Mouse (Mus musculus) embryonic facial prominence, embryonic 12.5 days (tissue): ENCODE measurements around the gene 9030612E09Rik. TPM values are rescaled to one million over a fixed set of nuclear protein-coding genes. Genes with fewer than 3 reads are reported as not detected.

Experiments
- ATAC-seq: fragments of 200-750 bp; cut with Nextera tagmentation; 2 replicates; pipeline ENCODE4 v1.8.0; 2017; ENCODE audit not compliant: insufficient number of reproducible peaks, insufficient read depth, low FRiP score, low TSS enrichment
- H3K27ac ChIP-seq: fragments of 300-500 bp; sonication (generic); 2 replicates; pipeline ENCODE4 v1.5.1; 2016; ENCODE audit warnings: mild to moderate bottlenecking
- H3K27me3 ChIP-seq: fragments of 300-500 bp; sonication (generic); 2 replicates; pipeline ENCODE4 v1.6.1; 2016; ENCODE audit warnings: mild to moderate bottlenecking, moderate library complexity
- H3K36me3 ChIP-seq: fragments of 300-500 bp; sonication (generic); 2 replicates; pipeline ENCODE4 v1.6.1; 2016; ENCODE audit warnings: mild to moderate bottlenecking
- H3K4me1 ChIP-seq: fragments of 300-500 bp; sonication (generic); 2 replicates; pipeline ENCODE4 v1.6.1; 2016
- H3K4me2 ChIP-seq: fragments of 300-500 bp; sonication (generic); replicated peaks from 2 replicates; pipeline ENCODE4 v1.6.1; 2016; ENCODE audit warnings: mild to moderate bottlenecking, moderate library complexity
- H3K4me3 ChIP-seq: fragments of 300-500 bp; sonication (generic); 2 replicates; pipeline ENCODE4 v1.5.1; 2016; ENCODE audit warnings: mild to moderate bottlenecking
- H3K9ac ChIP-seq: fragments of 300-500 bp; sonication (generic); 2 replicates; pipeline ENCODE4 v1.6.1; 2016; ENCODE audit warnings: mild to moderate bottlenecking, moderate library complexity
- H3K9me3 ChIP-seq: fragments of 300-500 bp; sonication (generic); 2 replicates; pipeline ENCODE4 v1.6.1; 2016; ENCODE audit warnings: mild to moderate bottlenecking, moderate library complexity
- WGBS: fragments of 180-500 bp; shearing (Covaris S2); methylation state at CpG from one replicate; pipeline ENCODE4 v1.1.7; 2016; 5-methylcytosine and 5-hydroxymethylcytosine counted together
- polyA plus RNA-seq: library from polyadenylated mRNA; unstranded; fragments of >200 nt; fragmentation: Nextera tagmentation; extraction: Ambion mirVana; gene quantifications from 2 replicates; pipeline ENCODE4 v1.2.1, GENCODE M21; 2016

The 9030612E09Rik gene
- 1.8 and 2.1 TPM in 2 replicates for polyA plus RNA-seq

DNA sequence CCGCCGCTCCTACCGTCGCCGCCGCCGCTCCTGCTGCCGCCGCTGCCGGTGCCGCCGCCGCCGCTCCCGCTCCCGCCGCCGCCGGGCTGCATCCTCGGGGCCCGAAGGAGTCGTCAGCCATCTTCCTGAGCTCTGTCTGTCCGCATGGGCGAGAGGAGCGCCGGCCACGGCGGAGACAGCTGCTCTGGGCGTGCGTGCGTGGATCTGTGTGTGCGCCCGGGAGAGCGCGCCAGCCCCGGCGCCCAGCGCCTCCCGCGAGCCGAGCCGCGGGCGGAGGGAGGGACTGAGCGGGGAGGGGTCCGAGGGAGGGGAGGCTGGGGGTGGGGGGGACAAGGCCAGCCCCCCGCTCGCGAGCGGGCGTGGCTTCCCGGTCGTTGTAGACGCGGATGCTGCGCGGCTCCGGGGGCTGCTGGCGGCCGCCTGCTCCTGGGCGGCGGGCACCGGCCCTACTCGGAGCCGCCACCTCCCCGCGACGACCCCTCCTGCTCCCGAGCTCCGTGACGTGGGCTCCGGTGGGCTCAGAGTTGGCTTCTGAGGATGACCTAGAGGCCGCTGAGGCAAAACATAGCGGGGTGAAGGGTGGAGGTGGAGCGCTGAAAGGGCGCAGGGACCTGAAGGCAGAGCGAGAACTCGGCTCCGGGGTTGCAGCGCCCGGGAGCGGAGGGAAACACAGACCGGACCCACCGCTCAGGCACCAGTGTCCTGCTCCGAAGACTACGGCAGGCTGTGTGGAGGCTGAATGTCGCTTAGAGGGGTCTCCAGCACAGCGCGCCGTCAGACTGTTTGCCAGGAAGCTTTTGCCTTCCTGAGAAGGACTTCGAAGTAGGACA lies at the start of gene 9030612E09Rik, which contains the start of gene Sobp:
TSS of gene 9030612E09Rik (plus strand) at position 379 of the 830 bp plus-strand sequence.
TSS of gene Sobp (minus strand) at position 205 of the 830 bp plus-strand sequence.
- peak within 1 kb of the TSS; percentile 73 for H3K4me3 ChIP-seq
- ATAC-seq: peak; percentile 73
- peak within 1 kb of the TSS; percentile 84 for H3K4me2 ChIP-seq
- no peaks in the 10 kb centered on the region for H3K9me3 ChIP-seq
- H3K4me1 ChIP-seq: peaks cover 13% of the 10 kb centered on the region
- no peaks in the 10 kb centered on the region for H3K36me3 ChIP-seq
- H3K27ac ChIP-seq: peak within 1 kb of the TSS; percentile 85
- peak within 1 kb of the TSS; percentile 88 for H3K9ac ChIP-seq
- H3K27me3 ChIP-seq: peaks cover 2% of the 10 kb centered on the region; the same call in 1 of the 2 replicates
- under 1% methylated on average over 83 of the region's 91 CpGs for WGBS

DNA sequence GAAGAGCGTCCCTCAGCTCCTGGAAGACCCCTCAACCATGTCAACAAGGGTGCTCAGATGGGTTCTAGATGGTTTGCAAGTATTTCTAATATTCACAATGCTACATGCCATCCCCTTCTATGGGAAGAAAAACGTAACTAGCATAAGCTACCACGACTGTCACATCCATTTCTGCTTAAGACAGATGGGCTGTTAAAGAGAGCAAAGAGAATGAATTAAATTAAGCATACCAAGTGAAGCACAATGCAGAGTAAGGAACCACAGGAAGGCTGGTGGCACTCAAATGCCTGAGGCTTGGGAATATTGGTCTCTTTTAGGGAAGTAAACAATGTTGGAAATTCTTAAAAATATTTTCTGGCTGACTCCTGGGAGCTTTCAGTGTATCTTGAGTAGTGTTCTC lies 45.8 kb upstream of the 9030612E09Rik start:
- no peaks in the 10 kb centered on the region for H3K27me3 ChIP-seq
- no peak for ATAC-seq
- H3K4me3 ChIP-seq: no peak overlapping the region
- no peak overlapping the region for H3K27ac ChIP-seq
- no peak overlapping the region for H3K9ac ChIP-seq
- no peaks in the 10 kb centered on the region for H3K9me3 ChIP-seq
- H3K4me1 ChIP-seq: peaks cover 24% of the 10 kb centered on the region
- WGBS: 75% methylated on average over 3 of the region's 3 CpGs
- H3K4me2 ChIP-seq: no peak overlapping the region
- H3K36me3 ChIP-seq: no peaks in the 10 kb centered on the region

DNA sequence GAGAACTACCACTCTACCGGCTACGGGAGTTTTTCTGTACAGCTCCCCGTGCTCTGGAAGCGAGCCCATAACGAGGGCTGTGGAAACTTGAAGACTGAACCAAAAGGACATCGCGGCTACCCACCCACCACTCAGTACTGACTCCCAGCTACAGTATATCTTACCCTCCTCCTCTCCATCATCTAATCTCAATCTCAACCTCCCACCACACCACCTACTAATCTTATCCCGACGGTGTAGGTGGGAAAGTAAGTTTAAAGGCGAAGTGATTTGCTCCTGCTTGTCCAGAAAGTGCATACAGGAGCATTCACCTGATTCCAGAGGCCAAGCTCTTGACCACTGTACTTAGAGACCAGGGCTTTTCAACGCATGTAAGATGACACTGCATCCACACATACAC lies 40.5 kb upstream of the 9030612E09Rik start:
- ATAC-seq: no peak
- H3K27me3 ChIP-seq: no peaks in the 10 kb centered on the region
- H3K9ac ChIP-seq: no peak overlapping the region
- H3K4me1 ChIP-seq: no peaks in the 10 kb centered on the region
- no peaks in the 10 kb centered on the region for H3K9me3 ChIP-seq
- 0 out of 2 replicates have a peak, but pooled peaks cover 6% of the 10 kb centered on the region for H3K36me3 ChIP-seq
- H3K4me3 ChIP-seq: no peak overlapping the region
- WGBS: 85% methylated on average over 11 of the region's 11 CpGs
- H3K4me2 ChIP-seq: no peak overlapping the region
- H3K27ac ChIP-seq: no peak overlapping the region

DNA sequence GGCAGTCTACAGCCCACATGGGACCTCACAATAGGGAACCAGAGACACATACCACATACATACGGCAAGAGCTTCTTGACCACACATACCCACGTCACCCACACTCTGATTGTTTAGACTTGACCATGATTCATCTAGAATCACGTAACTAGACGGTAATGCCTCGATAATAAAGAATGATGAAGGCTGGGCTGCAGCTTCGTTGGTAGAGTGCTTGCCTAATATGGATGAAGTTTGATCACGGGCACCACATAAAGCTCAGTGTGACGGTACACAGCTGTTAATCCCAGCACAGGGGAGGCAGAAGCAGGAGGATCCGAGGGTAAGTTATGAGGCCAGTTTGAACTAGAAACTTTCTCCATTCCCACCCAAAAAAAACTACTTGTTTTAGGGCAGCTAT lies 31.3 kb upstream of the 9030612E09Rik start:
- Histone ChIP-seq H3K9me3 (no peaks in the 10 kb centered on the region), H3K9ac (no peak overlapping the region), H3K4me2 (no peak overlapping the region), H3K4me3 (no peak overlapping the region), H3K27me3 (no peaks in the 10 kb centered on the region), H3K36me3 (no peaks in the 10 kb centered on the region; the same call in 1 of the 2 replicates), H3K4me1 (no peaks in the 10 kb centered on the region), H3K27ac (no peak overlapping the region)
- 90% methylated on average over 9 of the region's 9 CpGs for WGBS
- no peak for ATAC-seq

DNA sequence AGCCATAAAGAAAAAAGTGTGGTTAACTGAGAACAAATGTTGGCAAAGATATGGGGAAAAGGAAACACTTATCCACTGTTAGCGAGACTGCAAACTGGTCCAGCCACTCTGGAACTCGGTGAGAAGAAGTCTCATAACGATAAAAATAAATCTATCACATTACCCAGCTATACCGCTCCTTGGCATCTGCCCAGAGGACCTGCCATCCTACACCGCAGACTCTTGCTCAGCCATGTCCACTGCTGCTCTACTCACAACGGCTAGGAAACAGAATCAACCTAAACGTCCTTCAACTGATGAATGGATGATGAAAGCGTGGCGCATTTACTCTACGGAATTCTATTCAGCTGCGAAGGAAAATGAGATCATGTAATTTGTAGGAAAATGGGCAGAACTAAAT lies 26.0 kb upstream of the 9030612E09Rik start:
- H3K9me3 ChIP-seq: no peaks in the 10 kb centered on the region
- H3K4me2 ChIP-seq: no peak overlapping the region
- H3K27me3 ChIP-seq: no peaks in the 10 kb centered on the region
- no peak overlapping the region for H3K4me3 ChIP-seq
- H3K4me1 ChIP-seq: peaks cover 8% of the 10 kb centered on the region; the same call in 1 of the 2 replicates
- H3K9ac ChIP-seq: no peak overlapping the region
- no peak overlapping the region for H3K27ac ChIP-seq
- no peak for ATAC-seq
- no peaks in the 10 kb centered on the region for H3K36me3 ChIP-seq
- 68% methylated on average over 11 of the region's 11 CpGs for WGBS

DNA sequence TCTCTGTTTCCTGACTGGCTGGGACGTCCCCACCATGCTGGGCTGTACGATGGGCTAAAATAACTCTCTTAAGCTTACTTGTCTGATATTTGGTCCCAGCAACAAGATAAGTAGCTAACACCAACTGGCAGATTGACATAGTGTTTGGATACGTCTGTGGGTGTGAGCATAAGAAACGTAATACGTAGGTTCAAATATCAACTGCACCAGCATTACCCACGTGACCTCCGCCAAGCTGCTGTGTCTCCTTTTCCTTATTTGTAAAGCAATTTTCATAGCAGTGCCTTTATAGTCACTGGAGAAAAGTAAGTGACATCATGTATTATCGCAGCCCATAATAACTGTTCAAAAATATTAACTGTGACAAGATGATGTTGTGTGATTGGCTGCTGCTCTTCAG lies 21.9 kb upstream of the 9030612E09Rik start:
- ATAC-seq: no peak
- WGBS: 59% methylated on average over 8 of the region's 8 CpGs
- peaks cover 7% of the 10 kb centered on the region for H3K36me3 ChIP-seq

DNA sequence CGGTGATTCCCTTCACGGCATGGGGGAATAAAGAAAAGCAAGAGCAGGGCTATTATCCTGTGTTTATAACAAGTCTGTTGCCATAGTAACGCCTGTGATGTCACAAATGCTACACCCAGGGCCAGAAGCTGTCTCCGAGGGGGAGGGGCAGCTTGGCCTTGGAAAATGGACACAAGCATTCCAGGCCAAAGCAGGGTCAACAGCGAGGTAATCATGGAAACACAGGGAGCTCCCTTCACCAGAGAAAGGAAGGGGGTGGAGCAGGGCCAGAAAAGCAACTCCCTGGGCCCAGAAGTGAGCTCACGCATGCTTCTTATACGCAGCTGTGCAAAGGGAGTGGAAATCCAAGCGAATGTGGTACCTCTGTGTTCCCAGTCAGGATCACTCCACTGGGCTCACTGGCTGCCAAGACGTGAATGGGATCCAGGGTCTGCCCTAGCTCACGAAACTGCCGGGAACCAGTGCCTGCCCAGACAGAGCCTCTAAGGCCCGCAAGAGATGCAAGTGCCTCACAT lies 19.4 kb upstream of the 9030612E09Rik start:
- Histone ChIP-seq H3K36me3 (peaks cover 9% of the 10 kb centered on the region), H3K9me3 (no peaks in the 10 kb centered on the region), H3K4me1 (peaks cover 31% of the 10 kb centered on the region), H3K27ac (peak overlapping the region; percentile 63; the same call in 1 of the 2 replicates), H3K4me3 (no peak overlapping the region), H3K4me2 (peak overlapping the region; percentile 28), H3K9ac (no peak overlapping the region), H3K27me3 (no peaks in the 10 kb centered on the region)
- WGBS: 18% methylated on average over 12 of the region's 12 CpGs
- ATAC-seq: peak; percentile 64; the same call in 1 of the 2 replicates

More for the DNA sequence above, 21.9 kb upstream of the 9030612E09Rik start:
- Histone ChIP-seq H3K9ac (no peak overlapping the region), H3K4me3 (no peak overlapping the region), H3K4me1 (peaks cover 31% of the 10 kb centered on the region), H3K4me2 (no peak overlapping the region), H3K27me3 (no peaks in the 10 kb centered on the region), H3K27ac (no peak overlapping the region), H3K9me3 (no peaks in the 10 kb centered on the region)

DNA sequence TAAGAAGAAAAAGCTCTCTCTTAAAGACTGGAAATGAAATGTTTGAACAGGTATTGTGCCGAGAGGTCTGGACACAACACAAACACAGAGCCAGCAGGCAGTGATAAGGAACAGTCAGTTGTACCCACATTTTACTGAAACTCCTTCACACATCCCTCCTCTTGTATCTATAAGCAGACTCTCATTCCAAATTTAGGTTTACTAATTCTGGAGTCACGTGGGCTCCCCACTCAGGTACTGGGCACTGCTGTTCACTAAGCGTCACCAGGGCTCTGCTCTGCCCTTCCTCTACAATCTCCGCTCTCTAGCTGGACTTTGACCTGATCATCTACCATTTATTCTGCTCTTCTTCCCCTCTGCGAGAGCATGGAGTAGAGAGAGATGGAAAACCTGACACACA lies 15.6 kb upstream of the 9030612E09Rik start:
- WGBS: 85% methylated on average over 5 of the region's 5 CpGs
- peaks cover 9% of the 10 kb centered on the region for H3K36me3 ChIP-seq
- H3K9me3 ChIP-seq: 0 out of 2 replicates have a peak, but pooled peaks cover 4% of the 10 kb centered on the region
- no peak overlapping the region for H3K27ac ChIP-seq
- no peak overlapping the region for H3K9ac ChIP-seq
- no peak for ATAC-seq
- peaks cover 18% of the 10 kb centered on the region for H3K4me1 ChIP-seq
- H3K27me3 ChIP-seq: no peaks in the 10 kb centered on the region
- no peak overlapping the region for H3K4me2 ChIP-seq
- no peak overlapping the region for H3K4me3 ChIP-seq

DNA sequence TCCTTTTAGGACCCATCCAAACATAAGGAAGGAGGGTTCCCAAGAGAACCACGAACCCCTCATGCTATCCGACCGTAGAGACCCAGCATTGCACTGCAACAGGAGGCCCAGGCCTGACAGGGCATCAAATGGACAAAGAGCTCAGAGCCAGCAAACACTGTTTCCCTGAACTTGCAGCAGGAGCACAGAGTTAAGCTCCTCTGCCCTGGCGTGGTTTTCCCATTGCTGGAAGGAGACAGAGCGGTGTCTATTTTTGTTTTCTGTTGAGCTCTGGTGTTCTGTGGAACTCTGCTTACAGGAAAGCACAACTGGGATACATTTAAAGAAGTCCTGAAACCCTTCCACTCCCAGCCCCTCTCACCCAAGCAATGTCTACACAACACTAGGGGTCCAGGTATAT lies 15.2 kb upstream of the 9030612E09Rik start:
- Histone ChIP-seq H3K27ac (no peak overlapping the region), H3K4me1 (peaks cover 14% of the 10 kb centered on the region), H3K9me3 (0 out of 2 replicates have a peak, but pooled peaks cover 4% of the 10 kb centered on the region), H3K9ac (no peak overlapping the region), H3K4me3 (no peak overlapping the region), H3K27me3 (no peaks in the 10 kb centered on the region), H3K36me3 (peaks cover 9% of the 10 kb centered on the region), H3K4me2 (no peak overlapping the region)
- 80% methylated on average over 5 of the region's 5 CpGs for WGBS
- ATAC-seq: no peak

DNA sequence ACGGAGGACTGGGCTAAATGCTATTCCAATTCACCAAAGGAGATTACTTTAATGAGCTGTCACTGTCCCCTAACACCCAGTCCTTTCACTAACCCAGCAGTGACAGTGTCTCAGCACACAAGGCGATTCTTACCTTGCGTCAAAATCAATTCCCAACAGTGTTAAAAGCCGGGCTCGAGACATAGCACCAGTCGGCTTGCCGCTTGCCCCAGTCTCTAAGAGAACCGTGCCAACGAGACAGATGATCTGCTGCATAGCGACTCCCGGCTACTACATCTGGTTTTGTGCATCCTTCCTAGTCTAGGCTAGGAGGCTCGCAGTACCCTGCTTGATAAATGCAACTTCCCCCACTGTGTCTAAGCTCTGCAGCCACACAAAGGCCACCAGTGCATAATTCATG lies 12.2 kb upstream of the 9030612E09Rik start:
- no peak overlapping the region for H3K4me2 ChIP-seq
- no peaks in the 10 kb centered on the region for H3K27me3 ChIP-seq
- ATAC-seq: no peak
- H3K9ac ChIP-seq: no peak overlapping the region
- WGBS: 80% methylated on average over 12 of the region's 12 CpGs
- no peak overlapping the region for H3K27ac ChIP-seq
- H3K36me3 ChIP-seq: peaks cover 3% of the 10 kb centered on the region; the same call in 1 of the 2 replicates
- H3K4me1 ChIP-seq: no peaks in the 10 kb centered on the region
- H3K9me3 ChIP-seq: 0 out of 2 replicates have a peak, but pooled peaks cover 4% of the 10 kb centered on the region
- no peak overlapping the region for H3K4me3 ChIP-seq

DNA sequence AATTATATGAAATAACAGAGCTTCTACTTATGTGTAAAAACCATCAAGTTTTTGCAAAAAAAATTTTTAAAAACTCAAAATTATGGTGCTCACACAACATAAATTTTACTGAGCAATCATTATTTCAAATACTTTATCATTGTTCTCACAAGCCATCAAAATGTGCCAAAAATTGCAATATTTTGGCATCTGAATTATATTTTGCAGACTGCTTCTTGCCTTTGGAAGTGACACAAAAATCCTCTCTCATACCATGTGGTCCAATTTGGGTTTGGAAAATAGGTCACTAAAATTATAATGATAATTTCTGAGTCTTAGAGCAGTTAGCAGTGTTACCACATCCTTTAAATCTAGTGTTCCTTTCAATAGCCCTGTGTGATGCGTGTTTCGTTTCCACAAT lies 10.1 kb upstream of the 9030612E09Rik start:
- no peak for ATAC-seq
- no peak overlapping the region for H3K4me3 ChIP-seq

DNA sequence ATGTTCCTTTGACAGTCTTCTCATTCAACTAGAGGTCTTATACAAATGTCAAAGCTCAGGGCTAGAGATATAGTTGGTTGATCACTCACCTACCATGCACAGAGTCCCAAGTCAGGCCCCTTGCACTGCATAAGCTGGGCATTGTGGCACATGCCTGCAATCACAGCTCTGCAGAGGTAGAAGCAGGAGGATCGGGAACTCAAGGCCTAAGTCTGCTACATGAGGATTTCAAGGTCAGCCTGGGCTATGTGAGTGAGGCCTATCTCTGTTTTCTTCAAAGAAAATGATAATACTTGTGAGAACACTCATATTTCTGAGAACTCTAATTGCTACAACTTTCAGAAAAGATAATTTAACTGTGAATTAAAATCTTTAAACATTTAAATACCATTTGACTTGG lies 8.4 kb upstream of the 9030612E09Rik start:
- H3K4me3 ChIP-seq: no peak overlapping the region
- 90% methylated on average over 1 of the region's 1 CpGs for WGBS
- ATAC-seq: no peak
- no peak overlapping the region for H3K4me2 ChIP-seq
- 0 out of 2 replicates have a peak, but pooled peaks cover 4% of the 10 kb centered on the region for H3K9me3 ChIP-seq
- no peaks in the 10 kb centered on the region for H3K27me3 ChIP-seq
- H3K36me3 ChIP-seq: no peaks in the 10 kb centered on the region
- H3K9ac ChIP-seq: no peak overlapping the region
- no peak overlapping the region for H3K27ac ChIP-seq
- peaks cover 9% of the 10 kb centered on the region for H3K4me1 ChIP-seq

More for the DNA sequence above, 10.1 kb upstream of the 9030612E09Rik start:
- Histone ChIP-seq H3K4me1 (0 out of 2 replicates have a peak, but pooled peaks cover 4% of the 10 kb centered on the region), H3K27ac (no peak overlapping the region), H3K27me3 (no peaks in the 10 kb centered on the region), H3K4me2 (no peak overlapping the region), H3K9me3 (0 out of 2 replicates have a peak, but pooled peaks cover 4% of the 10 kb centered on the region), H3K9ac (no peak overlapping the region), H3K36me3 (no peaks in the 10 kb centered on the region)
- WGBS: 90% methylated on average over 2 of the region's 2 CpGs
